Mouse (Mus musculus) small intestine, adult 2 months (tissue): ENCODE measurements at regions not wholly inside any gene's neighbourhood (a gene's known extent, or its start where the extent isn't known, plus 50 kb on each side); places are given as distances from the start of the nearest gene placed in this dataset.

Experiments used
- CTCF ChIP-seq: fragments of 200-500 bp; IDR thresholded peaks from 2 replicates; pipeline ENCODE4 v1.5.1; 2012; ENCODE audit warnings: low read depth, mild to moderate bottlenecking, control low read depth, inconsistent platforms, low read length, moderate library complexity, mixed read lengths; ENCODE audit not compliant: insufficient replicate concordance, insufficient read length; ENCODE audit errors: extremely low read depth
- POLR2A ChIP-seq: fragments of 200-500 bp; IDR thresholded peaks from 2 replicates; pipeline ENCODE4 v1.6.1; 2012; ENCODE audit warnings: low read depth, mild to moderate bottlenecking, control low read depth, inconsistent platforms, low read length, moderate library complexity

- TF ChIP-seq POLR2A (no peak), CTCF (no peak)
Observed at GRCm38 (mm10) chr1:186294635-186295034, 177.5 kb upstream of the Lyplal1 start.
